Mouse (Mus musculus) megakaryocyte, adult 5-6 weeks (primary cell): ENCODE results near the gene Rab23. TPM values are rescaled to one million over a fixed set of nuclear protein-coding genes. Genes with fewer than 3 reads are reported as not detected.
A peak's percentile ranks its signal among the peaks of the same experiment; 100 is the strongest.

Experiments
- ATAC-seq: 2 replicates; pipeline ENCODE4 v1.8.0; 2016; ENCODE audit warnings: mild to moderate bottlenecking, inconsistent platforms; ENCODE audit not compliant: poor library complexity, severe bottlenecking
- total RNA-seq, 2 experiments: library from RNA; stranded (forward) in 1 of 2; stranded (reverse) in 1 of 2; fragments of 153-499, 151-499 nt in 1 of 2; fragments of 221-1000, 200-1000 nt in 1 of 2; gene quantifications; 2 replicates each; pipeline versions ENCODE4 v1.2.3 to v1.2.4; 2015 to 2017

Rab23 gene
- total RNA-seq (2015): 2.8 and 3.1 TPM in 2 replicates
- 1.7 and 3.0 TPM in 2 replicates for total RNA-seq (2017)

- peak; percentile 91 for ATAC-seq
Observed at GRCm38 (mm10) chr1:33719733-33720225, at the start of gene Rab23. TSS of gene Rab23 (plus strand) at chr1:33719887.

GRCm38 (mm10) chr1:33670164-33670616 is 49.5 kb upstream of the Rab23 start:
- ATAC-seq: peak; percentile 74

GRCm38 (mm10) chr1:33671441-33671840 is 48.2 kb upstream of the Rab23 start:
- ATAC-seq: no peak

GRCm38 (mm10) chr1:33672083-33672482 is 47.6 kb upstream of the Rab23 start:
- no peak for ATAC-seq

- 0 out of 2 replicates have a peak, but pooled peaks have one; percentile 28 for ATAC-seq
Observed at GRCm38 (mm10) chr1:33672514-33672913, 47.2 kb upstream of the Rab23 start.

- no peak for ATAC-seq
Observed at GRCm38 (mm10) chr1:33673158-33673960, 46.3 kb upstream of the Rab23 start.

- ATAC-seq: no peak
Observed at GRCm38 (mm10) chr1:33680435-33680834, 39.3 kb upstream of the Rab23 start.

GRCm38 (mm10) chr1:33680890-33681289 is 38.8 kb upstream of the Rab23 start:
- no peak for ATAC-seq

- peak; percentile 91 for ATAC-seq
Observed at GRCm38 (mm10) chr1:33684459-33684858, 35.2 kb upstream of the Rab23 start.

GRCm38 (mm10) chr1:33688810-33689209 is 30.9 kb upstream of the Rab23 start:
- no peak for ATAC-seq

- ATAC-seq: no peak
Observed at GRCm38 (mm10) chr1:33689446-33690086, 30.1 kb upstream of the Rab23 start.

- ATAC-seq: no peak
Observed at GRCm38 (mm10) chr1:33690087-33690448, 29.6 kb upstream of the Rab23 start.

GRCm38 (mm10) chr1:33693893-33694292 is 25.8 kb upstream of the Rab23 start:
- ATAC-seq: no peak

GRCm38 (mm10) chr1:33696016-33696415 is 23.7 kb upstream of the Rab23 start:
- ATAC-seq: no peak

- ATAC-seq: no peak
Observed at GRCm38 (mm10) chr1:33701244-33701643, 18.4 kb upstream of the Rab23 start.

- ATAC-seq: no peak
Observed at GRCm38 (mm10) chr1:33709615-33710014, 10.1 kb upstream of the Rab23 start.

- no peak for ATAC-seq
Observed at GRCm38 (mm10) chr1:33712026-33712425, 7.7 kb upstream of the Rab23 start.

GRCm38 (mm10) chr1:33714796-33715195 is 4.9 kb upstream of the Rab23 start:
- ATAC-seq: no peak

- no peak for ATAC-seq
Observed at GRCm38 (mm10) chr1:33717636-33718035, 2.1 kb upstream of the Rab23 start.

- ATAC-seq: no peak
Observed at GRCm38 (mm10) chr1:33720231-33720630, 544 bp downstream of the Rab23 start.

GRCm38 (mm10) chr1:33721020-33721419 is 1.3 kb downstream of the Rab23 start:
- no peak for ATAC-seq

- no peak for ATAC-seq
Observed at GRCm38 (mm10) chr1:33724516-33724915, 4.8 kb downstream of the Rab23 start.
